Mouse (Mus musculus) testis, postnatal 10 days (tissue): Measurements from ENCODE around the gene Dbil5.
A peak's percentile ranks its signal among the peaks of the same experiment; 100 is the strongest.
"Not testable (repeated sequence)": the region's sequence is repeated elsewhere in the genome, so short reads cannot be mapped to it uniquely, and the experiment has no call there.

ENCODE experiments used
- DNase-seq: peaks from one replicate; pipeline ENCODE4 v3.0.0; 2021; ENCODE audit warnings: low spot score

The Dbil5 gene

DNA sequence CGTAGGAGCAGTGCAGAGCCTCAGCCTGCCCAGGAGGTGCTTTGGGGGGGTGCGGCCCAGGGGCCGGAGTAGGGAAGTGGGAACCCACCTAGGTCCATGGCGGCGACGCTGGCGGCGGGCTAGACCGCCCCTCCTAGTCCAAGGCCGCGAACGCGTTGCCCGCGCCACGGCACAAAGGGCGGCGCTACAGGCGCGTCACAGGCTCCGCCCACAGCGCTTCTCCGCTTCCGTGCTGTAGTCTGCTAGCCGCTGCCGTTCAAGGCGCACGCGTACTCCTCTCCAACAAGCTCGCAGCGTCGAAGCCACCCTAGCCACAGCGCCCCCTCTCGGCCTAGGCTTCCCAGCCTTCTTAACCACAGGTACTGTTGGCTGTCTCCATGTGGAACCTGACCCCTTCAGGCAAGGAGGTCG lies at the start of gene Dbil5, which contains the start of gene Gemin4:
Gene Dbil5 (plus strand): TSS at position 219 of the 411 bp plus-strand sequence.
Gene Gemin4 (minus strand): TSS at position 275 of the 411 bp plus-strand sequence.
- peak; percentile 99 for DNase-seq

GRCm38 (mm10) chr11:76168976-76169375 lies 48.4 kb upstream of the Dbil5 start:
- DNase-seq: no peak

- no peak for DNase-seq
Measured at GRCm38 (mm10) chr11:76170207-76170606, 47.2 kb upstream of the Dbil5 start.

DNA sequence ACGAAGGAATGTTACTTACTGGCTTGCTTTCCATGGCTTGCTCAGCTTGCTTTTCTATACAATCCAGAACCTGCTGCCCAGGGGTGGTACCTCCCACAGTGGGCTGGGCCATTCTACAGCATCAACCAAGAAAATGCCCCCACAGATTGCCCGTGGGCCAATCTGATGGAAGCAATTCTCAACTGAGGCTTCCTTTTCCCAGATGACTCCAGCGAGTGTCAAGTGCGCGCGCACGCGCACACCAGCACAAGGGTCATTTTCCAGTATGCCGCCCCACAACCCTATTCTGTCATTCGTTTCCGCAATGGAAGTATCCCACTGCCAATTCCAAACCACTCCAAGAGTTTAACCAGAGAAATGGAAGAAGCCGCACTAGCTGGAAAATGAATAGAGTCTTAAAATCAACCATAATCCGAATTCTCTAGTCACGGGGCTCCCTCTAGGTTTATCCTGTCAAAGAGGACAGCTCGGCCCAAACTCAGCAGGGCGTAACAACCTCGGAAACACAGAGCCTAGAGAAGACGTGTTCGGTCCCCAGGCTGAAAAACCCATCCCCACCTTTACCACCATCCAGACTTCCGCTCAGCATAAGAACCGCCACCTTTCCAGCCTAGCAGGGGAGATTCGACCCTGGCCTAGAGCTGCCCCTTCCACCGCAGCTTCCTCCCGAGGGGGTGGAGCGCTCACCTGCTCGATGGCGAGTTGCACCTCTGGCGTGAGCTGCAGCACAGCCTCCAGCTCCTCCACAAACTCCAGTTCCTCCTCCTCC lies 38.5 kb upstream of the Dbil5 start:
- DNase-seq: peak; percentile 48

DNA sequence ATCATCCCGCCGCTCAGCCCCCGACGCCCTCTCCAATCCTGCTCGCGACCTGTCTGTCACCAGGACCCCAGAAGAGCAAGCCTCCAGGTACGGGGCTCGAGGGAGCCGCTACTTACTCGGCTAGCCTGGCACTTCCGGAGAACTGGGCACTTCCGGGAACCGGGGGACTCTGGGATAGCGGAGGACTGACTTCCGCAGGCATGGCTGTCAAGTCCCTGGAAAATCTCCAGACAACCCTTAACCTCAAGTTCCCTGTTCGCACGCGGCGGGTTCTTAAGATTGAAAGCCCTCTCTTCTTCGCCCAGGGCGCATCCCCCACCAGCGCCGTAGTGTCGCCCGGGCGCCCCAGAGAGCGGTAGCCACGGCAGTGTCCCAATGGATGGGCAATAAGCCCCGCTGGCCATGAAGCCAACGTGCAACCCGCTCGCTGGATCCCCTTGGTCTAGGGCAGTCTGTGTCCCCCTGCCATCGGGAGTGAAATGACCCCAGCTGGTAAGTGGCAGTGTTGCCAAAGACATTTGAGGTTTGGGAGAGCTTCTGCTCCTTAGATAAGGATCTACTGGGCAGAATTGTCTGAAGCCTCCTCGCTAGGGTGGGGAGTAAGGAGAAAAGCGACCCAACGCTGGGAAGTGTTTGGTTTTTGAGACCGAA lies 37.8 kb upstream of the Dbil5 start, which contains the start of the genes Vps53 and Fam57a:
Gene Vps53 (minus strand): TSS at position 153 of the 651 bp plus-strand sequence.
Gene Fam57a (plus strand): TSS at position 177 of the 651 bp plus-strand sequence.
- peak; percentile 88 for DNase-seq

- DNase-seq: no peak
Measured at GRCm38 (mm10) chr11:76180146-76180540, 37.3 kb upstream of the Dbil5 start.

- DNase-seq: no peak
Measured at GRCm38 (mm10) chr11:76183745-76184144, 33.7 kb upstream of the Dbil5 start.

- DNase-seq: no peak
Measured at GRCm38 (mm10) chr11:76186908-76187307, 30.5 kb upstream of the Dbil5 start.

GRCm38 (mm10) chr11:76196275-76196976 lies 21.0 kb upstream of the Dbil5 start:
- DNase-seq: no peak

DNA sequence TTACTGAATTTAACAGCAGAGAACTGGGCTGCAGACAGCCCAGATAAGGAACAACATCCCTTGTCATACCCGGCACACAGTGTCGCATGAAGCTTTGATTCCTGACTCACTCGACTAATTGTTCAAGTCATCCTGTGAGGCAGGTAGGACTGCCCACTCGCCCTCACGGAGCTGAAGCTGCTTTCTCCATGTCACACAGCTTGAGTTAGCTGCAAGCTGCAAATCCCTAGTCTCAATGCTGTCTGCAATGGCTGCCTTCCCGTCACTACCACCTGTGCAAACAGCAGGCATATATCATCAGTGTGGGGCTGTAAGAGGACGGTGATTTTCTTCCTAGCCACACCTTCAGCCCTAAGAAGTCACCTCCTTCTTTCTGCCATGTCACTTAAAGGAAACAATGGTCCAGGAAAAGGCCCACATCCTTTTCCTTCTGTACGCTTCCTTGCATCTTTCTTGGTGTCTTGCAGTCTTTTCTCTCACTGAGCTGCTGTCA lies 20.4 kb upstream of the Dbil5 start:
- no peak for DNase-seq

GRCm38 (mm10) chr11:76201761-76202674 lies 15.4 kb upstream of the Dbil5 start:
- peak; percentile 88 for DNase-seq

DNA sequence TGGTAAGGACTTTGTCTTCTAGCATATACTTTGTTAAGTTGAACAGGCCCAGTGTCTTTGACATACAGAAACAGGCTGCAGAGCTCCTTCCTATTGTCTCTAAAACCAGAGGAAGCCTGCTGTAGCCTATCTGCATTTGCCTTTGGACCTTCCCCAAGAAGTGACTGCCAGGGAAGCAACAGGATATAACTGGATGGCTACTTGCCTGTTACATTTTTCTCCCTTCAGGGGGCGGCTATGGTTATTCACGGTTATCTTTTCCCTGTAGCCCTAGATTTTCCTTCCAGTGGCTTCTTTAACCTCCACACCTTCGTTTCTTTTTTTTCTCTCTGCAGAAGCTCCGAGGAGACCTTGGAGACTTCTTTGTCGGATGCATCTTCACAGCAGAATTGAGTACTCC lies 10.6 kb upstream of the Dbil5 start:
- no peak for DNase-seq

DNA sequence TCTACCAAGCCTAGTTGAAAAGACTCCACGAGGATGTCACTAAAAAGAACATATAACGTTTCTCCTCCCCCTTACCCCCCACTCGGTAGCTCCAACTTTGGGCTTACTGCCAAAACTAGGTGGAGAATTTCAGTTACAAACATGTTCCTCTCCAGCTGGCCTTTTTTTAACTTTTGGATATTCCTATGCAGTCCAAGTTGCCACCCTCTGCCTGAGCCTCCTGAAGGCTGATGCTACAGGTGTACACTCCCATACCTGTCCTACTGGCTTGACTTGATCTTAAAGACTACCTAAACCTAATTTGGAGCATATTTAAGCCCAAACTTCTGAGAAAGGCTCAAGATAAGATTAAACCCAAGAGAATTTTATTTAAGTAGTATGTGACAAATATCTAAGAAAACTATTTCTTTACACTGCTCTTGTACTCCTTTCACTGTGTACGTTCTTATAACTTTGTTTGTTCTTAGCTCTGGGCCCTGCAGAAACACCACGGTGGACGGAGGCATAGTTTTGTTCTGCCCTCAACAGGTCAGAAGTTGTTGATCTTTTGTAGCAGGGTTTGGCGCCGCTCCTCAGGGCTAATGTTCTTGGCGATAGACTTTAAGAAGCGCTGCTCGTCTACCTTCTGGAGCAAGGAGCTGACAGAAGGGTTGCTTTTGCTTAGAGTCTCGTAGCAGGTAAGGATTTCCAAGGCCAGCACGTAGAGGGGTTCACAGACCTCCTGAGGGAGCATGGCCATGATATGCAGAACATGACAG lies 7.0 kb upstream of the Dbil5 start:
- DNase-seq: no peak

- not testable (repeated sequence) for DNase-seq
Measured at GRCm38 (mm10) chr11:76211595-76211994, 5.8 kb upstream of the Dbil5 start.

GRCm38 (mm10) chr11:76213841-76214240 lies 3.6 kb upstream of the Dbil5 start:
- DNase-seq: no peak

DNA sequence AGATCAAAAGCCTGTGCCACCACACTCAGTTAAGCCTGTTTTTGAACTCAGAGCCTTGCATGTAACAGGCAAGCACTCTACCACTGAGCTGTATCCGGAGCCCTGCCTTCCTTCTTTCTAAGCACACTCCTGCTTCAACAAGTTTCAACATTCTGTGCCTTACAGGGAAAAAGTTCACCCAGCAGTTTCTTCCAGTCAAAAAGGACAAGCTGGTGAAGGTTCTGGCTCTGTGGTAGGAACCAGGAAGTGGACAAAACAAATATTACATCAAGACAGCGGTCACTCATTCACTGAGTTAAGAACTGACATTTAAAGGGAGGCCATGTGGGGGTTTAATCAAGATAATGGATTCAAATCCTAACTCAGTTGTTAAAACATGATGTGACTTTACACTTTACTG lies 2.4 kb upstream of the Dbil5 start:
- DNase-seq: no peak

DNA sequence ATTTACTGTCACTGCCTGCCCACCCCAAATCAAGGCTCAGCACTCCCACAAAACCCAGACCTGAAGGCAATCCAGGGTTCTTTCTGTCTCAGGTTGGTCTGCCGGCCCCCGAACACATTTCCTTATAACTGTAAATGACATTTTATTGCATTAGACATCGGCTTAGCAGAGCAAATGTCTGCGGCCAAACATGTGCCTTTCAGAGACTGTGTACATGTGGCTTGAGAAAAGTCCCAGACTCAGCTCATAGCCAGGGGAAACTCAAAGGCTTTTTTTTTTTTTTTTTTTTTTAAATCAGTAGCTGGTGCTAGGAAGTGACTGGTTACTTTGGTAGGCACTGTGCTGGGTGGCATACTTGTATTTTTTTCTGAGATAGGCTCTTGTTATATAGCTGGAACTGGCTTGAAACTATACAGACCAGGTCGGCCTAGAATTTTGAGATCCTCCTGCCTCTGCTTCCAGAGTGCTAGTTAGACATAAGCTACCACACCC lies 1.3 kb upstream of the Dbil5 start:
- no peak for DNase-seq

DNA sequence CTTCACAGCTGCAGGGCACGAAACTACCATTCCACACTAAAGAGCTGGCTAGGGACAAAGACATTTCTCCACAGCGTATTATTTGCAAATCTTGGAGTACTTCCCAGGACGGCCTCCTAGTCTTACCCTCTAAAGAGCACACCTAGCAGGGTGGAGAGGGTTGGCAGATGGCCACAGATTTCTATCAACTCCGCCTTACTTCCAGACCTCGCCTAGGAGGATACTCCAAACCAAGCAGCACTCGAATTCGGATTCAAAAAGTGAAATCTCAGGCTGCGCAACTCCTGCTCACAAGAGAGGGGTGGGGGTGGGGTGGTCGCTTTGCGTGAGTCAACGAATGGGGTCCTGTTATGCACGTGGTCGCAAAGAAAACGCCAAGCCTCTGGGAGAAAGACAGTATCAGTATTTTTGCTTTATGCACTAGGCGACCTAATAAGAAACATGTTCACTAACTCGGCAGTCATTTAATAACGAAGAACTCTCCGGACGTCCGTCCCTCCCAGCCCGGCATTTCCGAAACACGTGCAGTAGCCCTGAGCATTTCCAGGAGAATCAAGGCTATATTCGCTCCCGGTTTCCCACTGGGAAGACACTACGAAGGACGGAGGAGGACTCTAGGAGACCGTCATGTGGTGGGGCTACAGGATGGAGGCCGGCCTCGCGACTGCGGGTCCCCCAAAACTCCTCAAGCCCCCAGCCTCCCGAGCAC lies 573 bp upstream of the Dbil5 start:
- DNase-seq: no peak

DNA sequence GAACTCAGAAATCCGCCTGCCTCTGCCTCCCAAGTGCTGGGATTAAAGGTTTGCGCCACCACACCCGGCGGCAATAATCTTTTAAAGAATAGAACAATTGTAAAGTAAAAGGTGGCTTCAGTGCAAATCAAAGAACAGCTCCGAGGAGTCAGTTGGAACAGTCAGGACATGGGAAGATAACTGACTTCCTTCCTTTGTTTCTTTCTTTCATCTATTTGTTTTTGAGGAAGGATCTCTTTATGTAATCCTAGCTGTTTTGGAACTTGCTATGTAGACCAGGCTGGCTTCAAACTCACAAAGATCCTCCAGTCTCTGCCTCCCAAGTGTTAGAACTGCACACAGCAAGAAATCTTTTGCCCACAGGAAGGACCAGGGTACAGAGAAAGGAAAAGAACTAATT lies 7.2 kb downstream of the Dbil5 start:
- DNase-seq: no peak

GRCm38 (mm10) chr11:76225051-76225450 lies 7.6 kb downstream of the Dbil5 start:
- DNase-seq: no peak
